Mouse (Mus musculus) olfactory bulb, adult 2 months (tissue): ENCODE measurements around the gene Mical3.

Experiments used
- CTCF ChIP-seq: fragments of 200-500 bp; IDR thresholded peaks from 2 replicates; pipeline ENCODE4 v1.5.1; 2012; ENCODE audit warnings: low read depth, mild to moderate bottlenecking, low read length, moderate library complexity; ENCODE audit not compliant: insufficient read depth
- POLR2A ChIP-seq: fragments of 200-500 bp; IDR thresholded peaks from 2 replicates; pipeline ENCODE4 v1.6.1; 2012; ENCODE audit warnings: mild to moderate bottlenecking, low read depth, low read length, moderate library complexity; ENCODE audit not compliant: insufficient read depth

DNA sequence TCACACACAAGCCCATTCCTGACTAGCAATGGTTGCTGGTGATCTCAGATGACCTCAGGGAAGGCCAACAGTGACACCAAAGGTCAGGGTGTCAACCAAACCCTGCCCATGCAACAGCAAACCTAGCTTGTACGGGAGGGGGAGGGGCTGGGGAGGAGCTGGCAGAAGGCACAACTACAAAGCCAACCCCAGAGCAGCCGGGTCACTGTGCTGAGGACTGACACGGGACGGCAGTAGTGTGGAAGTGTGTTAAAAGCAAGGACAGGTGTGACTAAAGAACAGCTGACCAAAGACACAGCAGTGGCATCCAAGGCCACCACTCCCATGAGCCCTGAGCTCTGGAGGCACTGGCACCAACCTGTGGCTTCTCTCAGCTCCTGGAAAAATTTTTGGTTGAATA is 93.7 kb downstream of the Mical3 start:
- no peak for TF ChIP-seq CTCF
- TF ChIP-seq POLR2A, result no peak
